Mouse (Mus musculus): ENCODE results near the gene Nmd3.

DNA sequence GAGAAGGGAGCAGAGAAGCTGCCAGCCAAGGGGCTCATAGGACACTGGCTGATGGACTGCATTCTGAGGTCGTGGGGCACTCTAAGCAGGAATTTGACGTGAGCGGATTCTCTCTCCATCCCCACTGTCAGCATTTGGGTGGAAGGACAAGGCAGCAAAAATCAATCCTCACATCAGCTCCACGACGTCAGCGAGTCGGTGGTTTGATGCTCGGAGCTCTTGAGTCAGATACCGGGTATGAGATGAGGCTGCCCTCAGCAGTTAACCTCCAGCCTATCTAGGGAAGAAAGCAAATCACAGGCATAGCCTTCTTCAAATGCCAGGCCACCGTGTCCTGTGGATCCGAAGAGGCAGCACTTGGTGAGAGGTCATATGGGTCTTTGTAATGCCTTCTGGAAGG is 43.4 kb downstream of the Nmd3 start:
- no peak for TF ChIP-seq CTCF (IDR thresholded peaks at IDR 0.05)
- TF ChIP-seq EP300 (IDR thresholded peaks at IDR 0.05; ENCODE audit: insufficient read depth, low read depth, low read length), result no peak
- no peak for TF ChIP-seq POLR2A (IDR thresholded peaks at IDR 0.05; ENCODE audit: insufficient read depth, low read depth, low read length)
